Mouse (Mus musculus) intestine, embryonic 16.5 days (tissue): ENCODE measurements around the gene Afap1. TPM values are rescaled to one million over a fixed set of nuclear protein-coding genes. Genes with fewer than 3 reads are reported as not detected.

ENCODE experiments used
- ATAC-seq: fragments of 200-750 bp; cut with Nextera tagmentation; 2 replicates; pipeline ENCODE4 v1.8.0; 2017; ENCODE audit warnings: moderate TSS enrichment, moderate library complexity
- H3K27ac ChIP-seq: fragments of 300-500 bp; sonication (generic); 2 replicates; pipeline ENCODE4 v1.5.1; 2014; ENCODE audit warnings: mild to moderate bottlenecking, low read length
- H3K27me3 ChIP-seq: fragments of 300-500 bp; sonication (generic); replicated peaks from 2 replicates; pipeline ENCODE4 v1.6.1; 2014; ENCODE audit warnings: low read length, control low read depth, mixed read lengths; ENCODE audit not compliant: control insufficient read depth, insufficient read depth
- H3K36me3 ChIP-seq: fragments of 300-500 bp; sonication (generic); 2 replicates; pipeline ENCODE4 v1.6.1; 2014; ENCODE audit warnings: low read length, control low read depth; ENCODE audit not compliant: control insufficient read depth, insufficient read depth
- H3K4me1 ChIP-seq: fragments of 300-500 bp; sonication (generic); 2 replicates; pipeline ENCODE4 v1.6.1; 2014; ENCODE audit warnings: low read length, control low read depth, mixed read lengths; ENCODE audit not compliant: control insufficient read depth, insufficient read depth
- H3K4me2 ChIP-seq: fragments of 300-500 bp; sonication (generic); 2 replicates; pipeline ENCODE4 v1.6.1; 2014; ENCODE audit warnings: low read depth, low read length, control low read depth
- H3K4me3 ChIP-seq: fragments of 300-500 bp; sonication (generic); 2 replicates; pipeline ENCODE4 v1.5.1; 2014; ENCODE audit warnings: mild to moderate bottlenecking, low read length
- H3K9ac ChIP-seq: fragments of 300-500 bp; sonication (generic); 2 replicates; pipeline ENCODE4 v1.6.1; 2014; ENCODE audit warnings: low read depth, low read length
- H3K9me3 ChIP-seq: fragments of 300-500 bp; sonication (generic); 2 replicates; pipeline ENCODE4 v1.6.1; 2016; ENCODE audit warnings: low read length, control low read depth; ENCODE audit not compliant: control insufficient read depth
- WGBS: fragments of 180-500 bp; shearing (Covaris S2); extraction: QIAGEN DNeasy Blood & Tissue Kit; methylation state at CpG from one replicate; pipeline ENCODE4 v1.1.7; 2014; 5-methylcytosine and 5-hydroxymethylcytosine counted together
- polyA plus RNA-seq: library from polyadenylated mRNA; unstranded; fragments of >200 nt; fragmentation: Nextera tagmentation; extraction: Ambion mirVana; gene quantifications from 2 replicates; pipeline ENCODE4 v1.2.1, GENCODE M21; 2015

Afap1 gene
- polyA plus RNA-seq, 1 experiment from 2014 or later: 12.6 TPM

DNA sequence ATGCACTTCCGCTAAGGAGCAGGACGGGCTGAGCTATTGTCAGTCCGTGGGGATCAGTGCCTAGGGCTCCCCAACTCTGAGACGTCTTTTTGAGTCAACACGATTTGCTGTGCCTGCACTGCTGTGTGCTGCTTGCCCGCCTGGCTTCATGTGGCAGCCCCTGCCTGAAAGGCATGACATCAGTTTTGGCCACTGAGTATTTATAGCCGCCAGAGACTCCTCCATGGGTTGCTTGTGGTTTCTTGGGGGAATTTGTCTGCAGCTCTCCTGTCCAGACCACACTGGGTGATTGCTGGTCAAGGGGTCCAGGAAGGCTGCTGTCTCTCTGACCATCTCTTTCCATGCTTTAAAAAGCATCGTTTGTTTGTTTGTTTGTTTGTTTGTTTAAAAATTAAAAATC, 12.2 kb downstream of the Afap1 start:
- Histone ChIP-seq H3K27ac (no peak overlapping the region), H3K4me1 (peaks cover 48% of the 10 kb centered on the region), H3K4me3 (no peak overlapping the region), H3K9ac (no peak overlapping the region), H3K4me2 (no peak overlapping the region), H3K36me3 (no peaks in the 10 kb centered on the region), H3K9me3 (no peaks in the 10 kb centered on the region), H3K27me3 (no peaks in the 10 kb centered on the region)
- no peak for ATAC-seq
- WGBS: 53% methylated on average over 8 of the region's 8 CpGs

DNA sequence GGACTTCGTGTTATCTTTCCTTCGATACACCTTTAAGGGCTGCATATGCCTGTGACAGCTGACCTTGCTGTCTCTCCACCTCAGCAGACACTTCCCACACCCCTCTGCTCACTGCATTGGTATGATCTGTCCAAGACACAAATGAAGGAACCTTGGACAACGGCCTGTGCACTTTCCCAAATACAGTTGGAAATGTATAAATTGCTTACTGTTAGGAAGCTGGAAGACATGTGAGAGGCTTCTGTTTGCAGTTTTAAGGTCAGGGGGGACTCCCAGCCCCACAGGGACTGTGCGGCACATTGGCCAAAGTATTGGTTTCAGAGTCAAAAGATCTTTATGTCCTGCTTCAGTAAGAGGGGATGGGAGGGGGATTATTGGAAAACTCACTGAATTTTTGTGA, 14.0 kb downstream of the Afap1 start:
- Histone ChIP-seq H3K27me3 (no peaks in the 10 kb centered on the region), H3K4me3 (no peak overlapping the region), H3K4me1 (peaks cover 37% of the 10 kb centered on the region), H3K9me3 (no peaks in the 10 kb centered on the region), H3K4me2 (no peak overlapping the region), H3K36me3 (no peaks in the 10 kb centered on the region), H3K9ac (no peak overlapping the region), H3K27ac (no peak overlapping the region)
- 57% methylated on average over 4 of the region's 4 CpGs for WGBS
- ATAC-seq: no peak

DNA sequence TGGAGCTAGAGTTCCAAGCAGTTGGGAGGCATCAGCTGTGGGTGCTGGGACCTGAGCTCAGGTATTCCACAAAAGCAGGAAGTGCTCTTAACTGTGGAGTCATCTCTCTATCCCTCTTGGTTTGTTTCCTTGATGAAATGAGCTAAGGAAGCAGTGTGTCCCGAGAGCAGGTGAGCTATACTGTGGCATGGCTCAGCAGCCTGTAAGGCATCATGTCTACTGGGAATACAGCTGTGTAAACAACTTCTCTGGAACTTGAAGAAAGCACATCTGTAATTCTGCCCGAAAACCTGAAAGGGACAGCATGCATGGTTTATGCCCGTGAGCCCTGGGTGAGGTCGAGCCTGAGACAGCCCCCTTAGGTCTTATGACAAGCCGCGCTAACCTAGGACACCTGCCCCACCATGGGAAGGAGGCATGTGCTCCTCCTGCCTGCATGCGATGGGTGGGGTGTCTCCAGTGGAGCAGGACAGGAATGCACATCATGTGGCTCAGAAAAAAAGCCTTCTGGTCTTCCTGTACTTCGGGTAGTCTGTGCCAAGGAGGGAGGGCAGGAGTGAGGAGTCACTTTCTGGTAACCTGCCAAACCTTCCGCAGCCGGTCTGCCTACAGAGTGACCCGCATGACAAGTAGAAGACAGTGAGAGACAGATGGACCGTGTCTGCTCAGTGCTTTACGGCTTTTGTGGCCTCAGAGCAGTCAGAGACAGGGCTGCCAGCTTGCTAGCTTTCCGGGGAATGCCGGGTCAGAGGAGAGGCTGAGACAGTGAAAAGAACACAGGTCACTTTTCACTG, 14.7 kb downstream of the Afap1 start:
- Histone ChIP-seq H3K27ac (peak overlapping the region; percentile 42), H3K4me2 (0 out of 2 replicates have a peak overlapping the region, but pooled peaks have one; percentile 8), H3K27me3 (no peaks in the 10 kb centered on the region), H3K4me1 (peaks cover 36% of the 10 kb centered on the region), H3K9ac (no peak overlapping the region), H3K36me3 (no peaks in the 10 kb centered on the region), H3K4me3 (no peak overlapping the region), H3K9me3 (no peaks in the 10 kb centered on the region)
- peak; percentile 60 for ATAC-seq
- WGBS: 28% methylated on average over 15 of the region's 15 CpGs

DNA sequence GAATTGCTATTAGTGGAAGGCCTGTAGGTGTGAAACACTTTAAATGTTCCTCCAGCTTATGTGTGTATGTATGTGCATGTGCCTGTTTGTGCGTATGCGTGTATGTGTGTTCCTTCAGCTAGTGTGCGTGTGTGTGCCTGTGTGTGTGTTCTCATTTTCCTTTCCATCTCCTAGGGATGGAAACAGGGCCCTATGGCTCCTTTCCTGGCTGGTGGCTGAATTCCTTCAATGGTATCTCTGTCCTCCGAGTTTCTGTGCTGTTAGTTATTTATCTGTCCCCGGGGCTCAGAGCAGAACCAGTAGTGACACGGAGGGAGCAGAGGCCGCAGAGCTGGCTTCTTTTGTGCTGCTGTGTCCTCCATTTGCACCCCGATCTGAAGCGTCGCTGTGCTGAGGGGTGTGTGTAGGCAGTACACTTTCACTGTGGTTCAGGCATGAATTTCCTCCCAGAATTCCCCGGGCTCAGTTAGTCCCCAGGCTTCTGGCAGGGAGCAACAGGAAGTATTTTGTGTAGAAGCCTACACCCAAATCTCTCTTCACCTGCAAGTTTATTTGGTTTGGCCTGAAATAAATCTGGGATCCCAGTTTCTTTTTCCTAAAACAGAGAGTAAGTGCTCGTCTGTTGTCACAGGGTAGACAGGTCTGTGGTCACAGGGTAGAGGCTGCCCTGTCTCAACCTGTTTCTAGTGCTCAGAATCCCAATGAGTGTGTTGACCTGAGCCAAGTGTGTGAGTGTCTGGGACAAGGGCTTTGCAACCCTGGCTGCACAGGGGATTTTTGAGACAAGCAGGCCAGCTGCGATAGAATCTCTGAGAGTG, 15.7 kb downstream of the Afap1 start:
- no peak for ATAC-seq
- H3K9ac ChIP-seq: no peak overlapping the region
- WGBS: 53% methylated on average over 13 of the region's 13 CpGs
- H3K4me1 ChIP-seq: peaks cover 29% of the 10 kb centered on the region
- H3K27me3 ChIP-seq: no peaks in the 10 kb centered on the region
- no peaks in the 10 kb centered on the region for H3K36me3 ChIP-seq
- no peaks in the 10 kb centered on the region for H3K9me3 ChIP-seq
- no peak overlapping the region for H3K4me2 ChIP-seq
- H3K27ac ChIP-seq: peak overlapping the region; percentile 51
- H3K4me3 ChIP-seq: no peak overlapping the region

DNA sequence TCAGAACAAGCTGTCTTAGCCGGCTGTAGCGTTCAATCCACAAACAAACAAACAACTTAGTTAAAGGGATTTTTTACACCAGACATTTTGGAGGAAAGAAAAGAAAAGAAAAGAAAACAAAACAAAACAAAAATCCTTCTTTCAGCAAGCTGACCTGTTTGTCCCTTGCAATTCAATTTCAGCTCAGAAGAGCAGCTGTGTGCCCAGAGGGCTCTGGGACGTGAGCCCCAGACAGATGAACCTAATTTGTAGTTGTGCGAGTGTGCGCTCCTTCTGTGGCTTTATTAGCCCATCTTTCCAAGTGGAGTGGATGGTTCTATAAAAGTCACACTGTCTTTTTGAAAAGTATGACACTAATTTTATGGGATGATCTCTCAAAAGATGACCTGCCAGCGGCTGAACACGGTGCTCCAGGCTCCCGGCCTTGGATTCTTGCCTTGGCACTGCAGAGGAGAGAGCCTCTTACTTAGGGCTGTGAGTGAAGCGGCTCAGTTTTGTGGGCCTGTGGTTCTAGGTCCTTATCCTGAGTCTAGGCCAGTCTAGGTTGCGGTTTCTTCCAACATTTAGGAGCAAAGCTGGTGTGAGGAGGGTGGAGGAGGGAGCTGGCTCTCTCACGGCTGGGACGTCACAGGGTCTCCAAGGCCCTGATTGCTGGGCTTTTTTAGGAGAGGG, 22.6 kb downstream of the Afap1 start:
- 77% methylated on average over 12 of the region's 12 CpGs for WGBS
- Histone ChIP-seq H3K27me3 (no peaks in the 10 kb centered on the region), H3K4me1 (peaks cover 34% of the 10 kb centered on the region), H3K4me2 (no peak overlapping the region), H3K9ac (no peak overlapping the region), H3K9me3 (no peaks in the 10 kb centered on the region), H3K4me3 (no peak overlapping the region), H3K27ac (no peak overlapping the region), H3K36me3 (no peaks in the 10 kb centered on the region)
- ATAC-seq: no peak

DNA sequence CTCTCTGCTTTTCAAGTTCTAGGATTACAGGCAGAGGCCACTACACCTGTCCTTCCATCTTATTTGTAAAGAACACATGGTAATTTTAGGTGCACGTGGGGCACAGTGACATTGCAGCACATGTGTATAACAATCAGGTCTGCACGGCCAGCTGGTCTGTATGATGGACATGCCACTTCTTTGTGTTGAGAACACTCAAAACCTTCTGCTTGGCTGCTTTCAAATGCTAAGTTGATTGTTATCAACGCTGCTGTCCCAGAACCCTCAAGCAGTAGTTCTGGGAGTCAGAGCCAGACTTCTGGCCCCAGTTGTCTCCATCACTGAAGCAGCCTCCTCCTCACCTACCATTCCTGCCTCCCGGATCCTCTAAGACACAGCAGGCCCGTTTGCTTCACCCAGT, 23.5 kb downstream of the Afap1 start:
- Histone ChIP-seq H3K4me1 (peaks cover 43% of the 10 kb centered on the region), H3K9ac (no peak overlapping the region), H3K4me3 (no peak overlapping the region), H3K27ac (no peak overlapping the region), H3K4me2 (no peak overlapping the region), H3K36me3 (no peaks in the 10 kb centered on the region), H3K27me3 (no peaks in the 10 kb centered on the region), H3K9me3 (no peaks in the 10 kb centered on the region)
- WGBS: 71% methylated on average over 5 of the region's 5 CpGs
- ATAC-seq: no peak

DNA sequence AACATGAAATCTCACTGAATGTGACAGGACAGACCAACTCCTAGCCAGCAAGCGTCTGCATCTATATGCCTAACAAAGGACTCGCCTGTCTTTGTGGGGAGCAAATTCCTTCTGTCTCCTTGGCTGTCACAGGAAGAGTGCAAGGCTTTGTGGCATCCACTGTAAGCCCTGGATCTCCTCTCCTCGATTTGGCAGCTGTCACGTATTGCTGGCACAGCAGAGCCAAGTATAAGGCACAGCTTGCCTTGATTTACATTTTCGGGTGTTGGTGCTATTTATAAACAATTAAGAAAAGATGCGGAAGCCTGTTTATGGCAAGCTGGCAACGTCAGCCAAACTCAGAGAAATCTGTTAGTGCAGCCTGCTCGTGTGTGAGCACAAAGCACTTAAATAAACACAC, 25.3 kb downstream of the Afap1 start:
- 29% methylated on average over 8 of the region's 8 CpGs for WGBS
- H3K4me1 ChIP-seq: peaks cover 60% of the 10 kb centered on the region

DNA sequence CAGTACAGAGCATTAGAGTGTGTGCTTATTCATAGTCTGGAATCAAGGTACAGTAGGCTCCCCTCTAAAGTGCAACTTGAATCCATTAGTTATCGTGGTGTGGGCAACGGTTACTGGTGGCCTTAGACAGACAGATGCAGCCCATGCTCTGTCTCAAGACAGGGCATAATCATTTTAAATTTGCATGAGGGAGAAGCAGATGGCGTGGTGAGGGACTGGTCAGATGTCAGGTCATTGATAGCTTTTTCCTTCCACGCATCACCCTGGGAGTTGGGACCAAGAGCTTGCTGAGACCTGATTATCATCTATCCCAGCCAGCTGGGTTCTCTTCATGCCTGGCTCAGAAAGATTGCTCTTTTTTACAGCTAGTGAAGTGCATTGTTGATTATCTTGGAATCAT, 27.0 kb downstream of the Afap1 start:
- no peak overlapping the region for H3K27ac ChIP-seq
- no peak overlapping the region for H3K4me2 ChIP-seq
- WGBS: 75% methylated on average over 4 of the region's 4 CpGs
- H3K4me1 ChIP-seq: peaks cover 69% of the 10 kb centered on the region
- no peaks in the 10 kb centered on the region for H3K36me3 ChIP-seq
- no peak for ATAC-seq
- no peak overlapping the region for H3K4me3 ChIP-seq
- H3K9me3 ChIP-seq: no peaks in the 10 kb centered on the region
- H3K27me3 ChIP-seq: no peaks in the 10 kb centered on the region
- no peak overlapping the region for H3K9ac ChIP-seq

More for the DNA sequence above, 25.3 kb downstream of the Afap1 start:
- no peak for ATAC-seq
- Histone ChIP-seq H3K9me3 (no peaks in the 10 kb centered on the region), H3K4me3 (no peak overlapping the region), H3K27ac (peak overlapping the region; percentile 64), H3K9ac (0 out of 2 replicates have a peak overlapping the region, but pooled peaks have one; percentile 18), H3K36me3 (no peaks in the 10 kb centered on the region), H3K4me2 (no peak overlapping the region), H3K27me3 (no peaks in the 10 kb centered on the region)

DNA sequence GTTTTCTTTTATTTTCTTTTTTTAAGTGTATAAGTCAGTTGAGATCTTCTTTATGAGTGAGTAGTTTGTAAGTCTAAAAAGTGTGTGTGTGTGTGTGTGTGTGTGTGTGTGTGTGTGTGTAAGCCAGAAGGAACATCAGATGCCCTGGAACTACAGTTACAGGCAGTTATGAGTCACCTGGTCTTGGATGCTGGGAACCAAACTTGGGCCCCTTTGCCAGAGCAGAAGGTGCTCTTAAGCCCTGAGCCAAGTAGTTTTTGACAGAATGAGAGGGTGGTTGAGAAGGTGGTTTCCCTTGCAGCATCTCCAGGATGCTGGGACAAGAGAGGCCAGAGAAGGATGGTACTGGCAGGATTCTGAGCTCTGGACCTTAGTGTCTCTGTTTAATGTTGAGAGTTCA, 27.4 kb downstream of the Afap1 start:
- Histone ChIP-seq H3K4me2 (no peak overlapping the region), H3K9me3 (no peaks in the 10 kb centered on the region), H3K9ac (no peak overlapping the region), H3K4me3 (no peak overlapping the region), H3K27ac (peak overlapping the region; percentile 86), H3K36me3 (no peaks in the 10 kb centered on the region), H3K4me1 (peaks cover 70% of the 10 kb centered on the region), H3K27me3 (no peaks in the 10 kb centered on the region)
- no peak for ATAC-seq
